Comparison of ENCODE assay signal across 24 mouse cellular contexts in genomic region chr14:18776132-18776531, GRCm38 (mm10).
"Had no signal": no experiment of that assay in that cellular context is flagged by ENCODE, and none has a peak within 500 bp of the region (broad histone marks: within the 10 kb centered on the region; RNA-seq: fewer than 3 reads in every experiment).

No protein-coding gene starts in this region.

- H3K9me3 ChIP-seq: heart, embryonic 12.5 days; hindbrain, embryonic 10.5 days; hindbrain, embryonic 15.5 days; intestine, embryonic 15.5 days; limb, embryonic 13.5 days; limb, embryonic 15.5 days; liver, embryonic 12.5 days had no signal

- H3K4me2 ChIP-seq: heart, embryonic 12.5 days; hindbrain, embryonic 15.5 days; intestine, embryonic 15.5 days; limb, embryonic 13.5 days; limb, embryonic 15.5 days; liver, embryonic 12.5 days had no signal

- H3K27ac ChIP-seq: gastrocnemius, adult 2 months; heart, adult 2 months; hindbrain, embryonic 10.5 days; hindbrain, embryonic 15.5 days; intestine, embryonic 15.5 days; limb, embryonic 13.5 days; limb, embryonic 15.5 days; liver, embryonic 12.5 days had no signal

- H3K36me3 ChIP-seq: heart, embryonic 12.5 days; hindbrain, embryonic 10.5 days; hindbrain, embryonic 15.5 days; intestine, embryonic 15.5 days; limb, embryonic 13.5 days; limb, embryonic 15.5 days; liver, embryonic 12.5 days had no signal

- DNase-seq: gastrocnemius, adult 2 months; gastrocnemius, postnatal 10 days; gastrocnemius, postnatal 25 days; heart, adult 2 months; heart, postnatal 10 days; heart, postnatal 4 days; kidney, adult 18-20 months; kidney, adult 8-10 months; kidney, postnatal 10 days; kidney, postnatal 25 days; kidney, postnatal 4 days; layer of hippocampus, adult 9-11 months; layer of hippocampus, postnatal 36 days; left cerebral cortex, postnatal 4 days had no signal

- ATAC-seq: forebrain, embryonic 16.5 days; inflammation-experienced regulatory T-cells, adult 6 months; intestine, embryonic 15.5 days; intestine, postnatal 0 days; liver, embryonic 12.5 days had no signal

- H3K27me3 ChIP-seq: heart, embryonic 12.5 days; hindbrain, embryonic 15.5 days; intestine, embryonic 15.5 days; limb, embryonic 13.5 days; limb, embryonic 15.5 days; liver, embryonic 12.5 days had no signal

- H3K9ac ChIP-seq: heart, embryonic 12.5 days; hindbrain, embryonic 15.5 days; intestine, embryonic 15.5 days; limb, embryonic 13.5 days; limb, embryonic 15.5 days; liver, embryonic 12.5 days had no signal

- H3K4me1 ChIP-seq: hindbrain, embryonic 10.5 days; hindbrain, embryonic 15.5 days; intestine, embryonic 15.5 days; limb, embryonic 13.5 days; limb, embryonic 15.5 days; liver, embryonic 12.5 days had no signal

- H3K4me3 ChIP-seq: gastrocnemius, adult 2 months; heart, adult 2 months; heart, embryonic 12.5 days; hindbrain, embryonic 10.5 days; hindbrain, embryonic 15.5 days; intestine, embryonic 15.5 days; limb, embryonic 13.5 days; limb, embryonic 15.5 days; liver, embryonic 12.5 days had no signal
